Mouse (Mus musculus) common myeloid progenitor, adult 5-6 weeks (primary cell): ENCODE results near the gene Ngef. TPM values are rescaled to one million over a fixed set of nuclear protein-coding genes. Genes with fewer than 3 reads are reported as not detected.

ENCODE experiments used
- ATAC-seq: replicated peaks from 2 replicates; pipeline ENCODE4 v1.8.0; 2016; ENCODE audit warnings: low read depth, mild to moderate bottlenecking, moderate TSS enrichment, inconsistent platforms; ENCODE audit not compliant: poor library complexity, severe bottlenecking
- total RNA-seq: library from RNA; stranded (forward); fragments of 200-1000, 187-1606 nt; gene quantifications from 2 replicates; pipeline ENCODE4 v1.2.3, GENCODE M21; 2017

Ngef gene
- total RNA-seq, 1 experiment from 2014 or later: not detected

DNA sequence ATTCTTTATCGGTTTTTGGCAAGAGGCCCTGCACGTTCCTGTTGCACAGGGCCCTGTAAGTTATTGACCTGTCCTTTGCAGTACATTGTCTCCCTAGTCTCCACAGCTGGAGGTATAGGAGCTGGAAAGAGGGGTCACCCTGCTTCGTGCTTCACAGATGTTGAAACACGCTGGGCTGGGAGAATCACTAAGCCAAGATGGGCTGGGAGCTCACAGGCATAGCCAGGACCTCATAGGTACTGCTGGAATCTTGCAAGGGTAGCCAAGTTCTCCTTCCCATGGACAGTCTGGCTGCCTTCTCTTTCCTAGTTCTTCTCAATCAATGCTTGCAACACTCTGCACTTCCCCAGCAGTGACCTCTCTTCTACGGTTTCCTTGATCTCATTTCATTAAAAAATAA lies 409 bp downstream of the Ngef start:
- no peak for ATAC-seq

DNA sequence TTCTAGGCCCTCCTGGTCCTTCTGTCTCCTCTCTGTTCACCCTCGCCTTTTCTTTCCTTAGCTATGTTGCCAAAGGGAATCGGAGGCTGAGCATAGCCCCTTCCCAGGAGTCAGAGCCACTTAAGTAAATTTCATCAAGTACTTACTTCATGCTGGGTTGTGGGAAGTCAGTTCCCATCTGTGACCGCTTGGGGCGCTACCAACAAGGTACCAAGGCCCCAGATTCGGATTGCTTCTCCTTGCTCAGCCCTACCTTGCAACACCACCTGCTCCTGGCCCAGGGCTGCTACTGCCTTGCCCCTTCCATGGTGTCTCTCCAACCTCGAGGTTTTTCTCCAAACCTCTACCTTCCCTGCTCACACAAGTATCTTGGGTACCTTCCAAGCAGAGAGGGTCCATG lies 5.3 kb downstream of the Ngef start:
- peak; percentile 42; the same call in 1 of the 2 replicates for ATAC-seq

DNA sequence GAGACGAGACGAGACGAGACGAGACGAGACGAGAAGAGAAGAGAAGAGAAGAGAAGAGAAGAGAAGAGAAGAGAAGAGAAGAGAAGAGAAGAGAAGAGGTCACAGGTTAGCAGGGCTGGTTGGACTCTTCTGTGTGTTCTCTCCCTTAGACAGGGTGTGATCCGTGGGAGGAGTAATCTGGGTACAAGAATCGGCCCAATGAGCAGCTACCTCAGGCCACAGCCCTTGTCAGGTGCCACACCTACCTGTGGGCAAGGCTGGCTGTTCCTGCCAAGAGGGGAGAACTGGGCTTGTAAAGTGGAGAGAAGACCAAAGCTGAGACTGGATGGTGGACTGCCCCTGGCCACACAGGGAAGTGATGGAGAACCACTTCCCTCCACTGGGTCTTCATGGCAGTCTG lies 7.9 kb downstream of the Ngef start:
- no peak for ATAC-seq

DNA sequence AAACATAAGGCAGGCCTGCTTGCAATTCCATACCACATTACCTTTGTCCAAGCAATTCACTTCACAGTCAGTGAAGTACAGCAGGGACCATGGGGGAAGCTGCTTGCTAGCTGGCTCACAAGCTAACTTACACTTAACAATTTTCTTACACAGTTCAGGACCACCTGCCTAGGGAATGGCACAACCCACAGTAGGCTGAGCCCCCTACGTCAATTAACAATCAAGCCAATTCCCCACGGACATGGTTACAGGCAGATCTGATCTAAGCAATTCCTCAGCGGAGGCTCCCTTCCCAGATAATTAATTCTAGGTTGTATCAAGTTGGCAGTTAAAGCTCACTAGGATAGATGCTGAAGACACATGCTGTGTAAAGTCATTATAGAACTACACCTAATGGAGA lies 10.7 kb downstream of the Ngef start:
- no peak for ATAC-seq

DNA sequence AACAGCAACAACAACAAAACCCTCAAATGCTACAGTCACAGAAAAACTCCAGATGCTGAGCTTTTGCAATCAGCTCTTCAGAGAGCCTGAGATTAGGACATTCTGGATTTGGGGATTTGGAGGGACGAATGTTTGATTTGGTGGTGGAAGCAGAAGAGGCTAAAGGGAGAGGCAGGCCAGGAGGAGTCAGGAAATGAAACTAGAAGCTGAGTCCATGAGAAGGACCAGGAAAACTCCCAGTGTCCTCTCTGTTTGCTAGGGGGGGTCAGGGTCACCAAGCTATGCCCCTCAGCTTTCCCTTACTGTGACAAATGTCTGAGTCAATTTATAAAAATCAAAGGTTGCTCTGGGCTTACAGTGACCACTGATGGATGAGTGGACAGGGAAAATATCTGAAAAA lies 20.1 kb downstream of the Ngef start:
- ATAC-seq: no peak

DNA sequence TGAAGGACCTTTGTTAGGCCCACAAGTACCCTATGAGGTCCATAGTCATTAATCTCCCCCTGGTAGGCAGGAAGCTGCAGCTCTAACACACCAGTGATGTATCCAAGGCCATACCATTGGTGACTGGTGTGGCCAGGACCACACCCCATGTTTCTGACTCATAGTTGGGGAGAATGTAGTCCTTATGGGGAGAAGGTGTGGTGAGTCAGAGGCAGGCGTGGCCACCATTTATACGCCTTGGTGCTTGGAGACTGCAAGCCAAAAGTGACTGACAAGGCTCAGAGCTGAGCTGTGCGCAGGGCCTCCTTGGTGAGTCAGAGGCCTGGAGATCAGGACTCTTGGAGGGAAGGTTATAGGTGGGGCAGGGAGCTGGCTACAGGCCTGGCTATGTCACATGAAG lies 22.7 kb downstream of the Ngef start:
- no peak for ATAC-seq

DNA sequence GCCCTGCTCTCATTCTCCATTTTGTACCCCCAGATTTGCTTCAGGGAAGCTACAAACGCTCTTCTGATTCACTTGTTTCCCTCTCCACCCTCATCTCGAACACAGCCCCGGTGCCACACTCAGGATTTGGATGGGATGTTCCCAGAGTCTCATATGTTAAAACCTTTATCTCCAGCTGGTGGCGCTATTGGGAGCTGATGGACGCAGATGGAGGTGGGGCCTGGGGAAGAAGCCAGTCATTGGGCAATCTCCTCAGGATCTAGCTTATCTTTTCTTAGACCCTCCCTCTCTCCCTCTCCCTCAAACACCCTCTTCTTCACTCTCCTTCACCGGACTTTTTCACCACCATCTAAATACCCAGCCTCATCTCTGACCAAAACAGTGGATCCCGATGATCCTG lies 32.1 kb downstream of the Ngef start:
- peak; percentile 45; the same call in 1 of the 2 replicates for ATAC-seq

DNA sequence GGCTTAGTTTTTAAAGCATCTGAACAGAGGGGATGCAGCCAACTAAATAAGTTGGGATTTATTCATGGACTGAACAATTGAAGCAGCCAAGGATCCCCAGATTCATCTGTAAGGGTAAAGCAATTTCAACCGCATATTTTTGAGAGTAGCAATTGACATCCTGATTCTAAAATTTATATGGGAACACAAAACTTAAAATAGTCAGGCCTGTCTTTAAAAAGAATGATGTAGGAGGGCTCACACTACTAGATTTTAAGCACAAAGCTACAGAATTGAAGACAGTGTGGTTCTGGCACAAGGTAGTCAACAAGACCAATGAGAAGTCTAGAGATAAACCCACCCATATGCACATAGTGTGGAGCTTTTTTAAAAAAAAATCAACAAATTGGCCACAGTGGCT lies 36.7 kb downstream of the Ngef start:
- no peak for ATAC-seq

DNA sequence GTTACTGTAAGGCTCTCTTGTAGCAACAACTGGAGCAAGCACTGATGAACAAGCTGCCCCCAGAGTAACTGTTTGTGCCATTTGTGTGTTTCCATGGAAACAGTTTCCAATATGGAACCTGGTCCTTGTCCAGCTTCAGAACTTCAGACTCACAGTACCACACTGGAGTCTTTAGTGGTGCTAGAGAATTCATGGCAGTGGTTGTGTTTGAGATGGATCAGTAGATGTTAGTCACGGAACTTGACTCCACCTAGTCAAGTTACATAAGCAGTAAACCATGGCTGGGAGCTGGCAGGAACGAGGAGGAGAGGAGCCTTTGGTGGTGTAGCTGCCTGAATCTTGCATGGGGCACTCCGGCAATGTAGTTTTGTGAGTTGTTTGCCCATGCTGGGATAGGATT lies 39.6 kb downstream of the Ngef start:
- ATAC-seq: no peak

DNA sequence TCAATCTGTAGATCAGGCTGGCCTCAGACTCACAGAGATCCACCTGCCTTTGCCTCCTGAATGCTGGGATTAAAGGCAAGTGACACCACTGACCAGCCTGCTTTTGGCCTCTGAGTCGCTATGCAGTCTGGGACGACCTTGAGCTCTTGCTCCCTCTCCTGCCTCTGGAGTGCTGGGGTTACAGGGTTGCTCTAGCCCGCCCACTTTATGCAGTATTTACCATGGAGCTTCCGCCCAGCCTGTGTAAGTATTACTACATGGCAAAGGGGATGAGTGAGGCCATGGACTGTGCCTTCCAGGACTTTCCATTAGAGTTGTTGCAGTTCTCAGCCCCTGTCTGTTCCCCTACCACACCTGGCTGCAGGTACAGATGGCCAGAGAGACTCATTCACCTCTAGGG lies 41.3 kb downstream of the Ngef start:
- ATAC-seq: no peak

DNA sequence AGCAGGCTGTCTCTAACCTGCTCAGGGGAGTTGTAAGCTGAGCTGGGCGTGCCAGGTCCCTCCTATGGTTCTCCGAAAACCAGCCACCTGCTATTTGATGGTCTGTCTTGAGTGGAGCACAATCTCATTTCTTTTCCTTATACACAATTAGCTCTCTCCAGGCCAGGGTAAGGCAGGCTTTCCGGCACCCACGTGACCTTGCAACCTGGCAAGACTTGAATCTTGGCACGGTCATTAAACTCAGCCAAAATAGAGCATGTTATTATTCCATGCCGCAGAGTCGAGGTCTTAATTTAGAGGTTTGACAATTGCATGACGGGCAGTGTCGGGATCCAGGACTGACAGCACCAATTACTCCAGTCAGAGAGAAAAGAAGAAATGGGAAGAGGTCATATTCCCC lies 46.5 kb downstream of the Ngef start:
- ATAC-seq: no peak

DNA sequence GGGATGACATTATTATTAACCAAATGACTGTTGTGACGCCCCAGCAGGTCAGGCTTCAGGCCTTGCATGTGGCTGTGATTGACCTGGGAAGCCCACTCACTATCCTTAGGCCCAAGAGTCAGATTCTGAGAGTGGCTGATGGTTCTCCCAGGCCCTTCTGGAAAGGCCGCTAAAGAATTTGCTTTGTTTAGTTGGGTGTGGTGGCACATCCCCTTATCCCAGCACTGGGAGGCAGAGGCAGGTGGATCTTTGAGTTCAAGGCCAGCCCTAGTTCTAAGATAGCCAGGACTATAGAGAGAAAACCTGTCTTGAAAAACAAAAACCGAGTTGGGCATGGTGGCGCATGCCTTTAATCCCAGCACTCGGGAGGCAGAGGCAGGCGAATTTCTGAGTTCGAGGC lies 48.6 kb downstream of the Ngef start:
- no peak for ATAC-seq

DNA sequence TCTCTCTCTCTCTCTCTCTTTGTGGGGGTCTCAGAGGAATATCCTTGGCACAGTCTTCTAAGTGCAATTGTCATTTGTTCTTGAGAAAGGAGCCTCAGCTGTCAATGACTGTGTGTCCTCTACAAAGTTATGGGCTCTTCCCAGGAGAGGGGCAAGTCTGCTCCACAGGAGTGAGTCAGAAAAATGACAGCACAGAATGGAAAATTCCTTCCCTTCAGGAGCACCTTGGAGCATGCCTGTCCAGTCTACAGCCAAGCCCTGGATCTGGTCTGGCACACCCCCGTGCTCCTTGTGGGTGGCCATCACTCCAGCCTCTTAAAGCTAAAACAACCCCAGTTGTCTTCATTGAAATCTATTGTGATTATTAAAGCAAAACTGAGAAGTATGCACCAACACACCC lies 52.1 kb downstream of the Ngef start:
- ATAC-seq: no peak

DNA sequence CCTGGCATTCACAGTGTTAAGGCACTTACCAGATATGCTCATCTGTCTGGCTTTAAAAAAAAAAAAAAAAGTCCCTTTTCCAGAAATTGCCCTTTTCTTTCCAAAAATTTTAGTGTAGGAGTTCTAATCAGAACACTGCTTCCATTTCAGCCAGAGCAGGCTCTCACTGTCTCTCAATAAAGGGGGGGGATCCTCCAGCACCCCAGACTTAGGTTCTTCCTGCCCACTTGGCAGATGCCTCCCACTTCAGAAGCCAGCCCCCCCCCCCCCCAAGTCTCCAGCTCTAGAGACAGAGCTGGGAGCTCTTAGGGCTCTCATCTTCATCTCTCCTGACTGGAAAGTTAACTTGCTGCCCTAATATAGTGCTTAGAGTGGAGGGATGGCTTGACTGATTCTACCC lies 53.2 kb downstream of the Ngef start:
- ATAC-seq: no peak

DNA sequence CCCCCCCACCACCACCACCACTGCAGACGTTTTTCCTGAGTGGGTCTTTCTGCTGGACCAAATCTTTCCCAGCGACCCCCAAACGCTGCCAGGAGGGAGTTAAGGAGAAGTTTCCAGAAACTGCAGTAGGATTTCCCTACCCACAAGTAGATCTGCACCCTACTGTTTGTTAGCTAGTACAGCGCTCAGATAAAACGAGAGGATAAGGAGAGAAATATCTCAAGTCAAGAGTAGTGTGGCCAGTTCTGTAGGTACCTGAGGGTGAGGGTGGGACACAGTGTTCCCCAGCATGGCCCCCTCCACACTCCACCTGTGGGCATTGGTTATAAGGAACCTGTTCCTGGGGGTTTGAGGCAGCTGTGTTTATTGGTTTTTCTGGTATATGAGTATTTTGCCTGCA lies 62.8 kb downstream of the Ngef start:
- ATAC-seq: no peak

DNA sequence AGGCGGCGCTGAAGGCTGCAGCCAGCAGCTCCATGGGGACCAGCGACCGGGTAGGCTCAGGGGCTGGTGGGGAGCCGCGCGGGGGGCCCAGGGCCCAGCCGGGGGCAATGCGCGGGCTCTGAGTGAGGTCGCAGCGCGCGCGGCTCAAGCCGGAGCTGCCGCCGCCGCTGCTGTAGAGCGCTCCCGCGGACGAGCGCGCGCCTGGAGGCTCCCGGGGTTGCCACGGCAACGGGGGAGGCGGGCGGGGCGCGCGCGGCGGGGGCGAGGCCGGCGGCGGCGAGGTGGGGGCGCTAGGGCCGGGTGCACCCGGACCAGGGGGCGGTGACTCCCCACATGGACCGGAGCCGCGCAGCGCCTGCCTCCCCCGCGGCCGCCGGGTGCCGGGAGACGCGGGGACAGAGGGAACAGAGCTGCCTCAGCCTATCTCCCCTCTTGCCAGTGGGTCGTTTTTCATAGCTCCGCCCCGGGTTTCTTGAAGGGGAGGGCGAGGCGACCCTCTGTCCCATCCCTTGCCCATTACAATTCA lies 63.4 kb downstream of the Ngef start:
- no peak; the same call in 1 of the 2 replicates for ATAC-seq

DNA sequence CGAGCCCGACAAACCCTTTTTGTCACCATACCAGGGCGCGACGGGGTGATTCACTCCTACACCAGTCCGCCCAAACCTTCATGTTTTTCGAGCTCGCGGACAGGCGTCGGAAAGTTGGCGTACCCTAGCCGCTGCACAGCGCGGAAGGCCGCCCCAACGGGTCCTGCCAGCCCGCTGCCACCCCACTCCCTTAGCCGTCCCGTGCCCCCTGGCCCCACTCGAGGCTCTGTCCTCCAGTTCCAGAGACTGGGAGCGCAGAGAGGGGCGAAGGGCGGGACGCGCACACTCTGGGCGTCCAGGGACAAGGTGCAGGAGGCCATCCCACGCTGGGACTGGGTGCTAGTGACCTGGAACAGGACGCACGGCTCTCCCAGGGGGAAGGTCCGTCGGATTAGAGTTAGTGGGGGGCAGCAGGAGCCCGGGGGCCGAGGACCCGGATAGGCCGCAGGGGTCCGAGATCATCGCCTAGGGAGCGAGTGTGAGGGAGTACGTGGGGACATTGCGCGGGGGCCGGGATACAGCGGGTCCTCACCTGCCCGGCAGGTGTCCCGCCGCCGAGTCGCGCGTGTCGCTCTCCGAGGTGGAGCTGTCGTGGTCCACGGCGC lies 64.0 kb downstream of the Ngef start, which contains the start of gene Neu2:
TSS of gene Neu2 (plus strand) at position 329 of the 605 bp plus-strand sequence.
- ATAC-seq: no peak; the same call in 1 of the 2 replicates

DNA sequence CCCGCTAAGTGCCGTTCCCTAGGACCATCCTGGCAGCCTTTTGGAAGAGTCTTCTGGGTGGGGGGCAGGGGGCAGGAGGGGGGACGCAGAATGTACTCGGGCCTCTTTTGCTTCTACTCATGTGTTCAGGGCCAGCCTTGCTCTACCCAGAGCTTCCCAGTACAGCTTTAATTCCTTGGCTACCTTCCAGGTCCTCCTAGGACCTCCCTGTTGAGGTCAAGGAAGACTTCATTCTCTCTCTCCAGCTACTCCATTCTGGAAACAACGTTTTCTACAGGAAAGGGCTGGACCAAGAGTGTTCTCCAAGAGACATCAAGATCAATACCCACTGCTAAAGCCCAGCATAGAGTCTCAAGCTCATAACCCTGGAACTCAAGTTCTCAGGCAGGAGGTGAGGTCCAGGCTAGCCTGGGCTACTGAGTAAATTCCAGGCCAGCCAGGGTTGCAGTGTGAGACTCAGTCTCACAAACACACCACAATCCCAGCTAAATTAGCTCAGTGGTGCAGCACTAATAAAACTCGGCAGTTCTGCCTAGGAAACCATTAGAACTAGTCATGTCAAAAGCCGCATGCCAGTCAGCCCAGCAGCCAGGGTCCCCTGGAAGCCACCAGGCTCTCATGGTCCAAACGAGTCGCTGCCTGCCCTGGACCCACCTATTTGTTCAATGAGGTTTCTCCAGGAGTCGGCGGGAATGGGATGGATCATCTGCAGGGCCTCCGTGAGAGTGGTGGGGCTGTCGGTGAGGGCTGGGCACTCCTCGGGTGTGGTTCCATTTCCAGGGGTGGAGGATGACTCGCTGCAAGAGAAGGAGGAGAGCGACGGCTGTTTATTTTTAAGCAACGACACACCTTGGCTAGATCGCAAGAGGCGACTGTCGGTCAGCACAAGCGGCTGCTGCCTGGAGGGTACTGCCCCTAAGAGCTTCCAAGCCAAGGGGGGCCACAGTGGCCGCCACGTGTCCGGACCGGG lies 64.8 kb downstream of the Ngef start:
- no peak for ATAC-seq

DNA sequence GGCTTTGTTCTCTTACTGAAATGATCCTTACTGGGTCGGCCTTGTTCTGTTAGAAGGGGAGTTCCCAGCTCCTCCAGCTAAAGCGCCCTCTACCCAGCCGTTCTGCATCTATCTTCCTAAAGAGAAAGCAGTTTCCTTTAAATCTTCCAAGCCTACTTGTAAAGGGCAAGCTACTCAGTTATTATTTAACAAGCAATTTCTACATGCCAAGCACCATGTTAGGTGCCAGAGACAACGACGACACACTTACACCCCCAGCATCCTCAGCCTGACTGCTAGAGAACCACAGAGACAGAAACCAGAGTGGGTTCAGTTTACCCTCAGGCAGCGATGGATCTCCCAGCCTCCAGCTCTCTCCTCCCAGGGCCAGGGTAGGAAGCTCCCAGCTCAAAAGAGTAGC lies 65.8 kb downstream of the Ngef start:
- no peak for ATAC-seq

DNA sequence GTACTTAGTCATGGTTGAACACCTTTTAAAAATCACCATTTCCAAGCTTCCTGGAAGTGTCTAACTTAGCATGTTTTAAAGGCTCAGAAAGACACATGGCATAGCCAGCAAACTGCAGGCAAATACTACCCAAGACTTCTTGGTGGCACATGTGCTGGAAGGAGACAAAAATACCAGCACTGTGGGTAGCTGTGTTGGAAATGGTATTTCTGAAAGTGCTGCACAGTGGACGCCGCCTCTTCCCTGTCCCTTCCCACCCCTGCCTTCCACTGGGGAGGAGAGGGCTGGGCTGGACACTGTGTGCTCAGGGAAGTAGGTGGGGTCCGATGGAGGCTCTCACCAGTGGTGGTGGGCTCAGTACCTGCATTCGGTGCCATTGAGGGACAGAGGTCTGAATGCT lies 68.1 kb downstream of the Ngef start:
- no peak for ATAC-seq

DNA sequence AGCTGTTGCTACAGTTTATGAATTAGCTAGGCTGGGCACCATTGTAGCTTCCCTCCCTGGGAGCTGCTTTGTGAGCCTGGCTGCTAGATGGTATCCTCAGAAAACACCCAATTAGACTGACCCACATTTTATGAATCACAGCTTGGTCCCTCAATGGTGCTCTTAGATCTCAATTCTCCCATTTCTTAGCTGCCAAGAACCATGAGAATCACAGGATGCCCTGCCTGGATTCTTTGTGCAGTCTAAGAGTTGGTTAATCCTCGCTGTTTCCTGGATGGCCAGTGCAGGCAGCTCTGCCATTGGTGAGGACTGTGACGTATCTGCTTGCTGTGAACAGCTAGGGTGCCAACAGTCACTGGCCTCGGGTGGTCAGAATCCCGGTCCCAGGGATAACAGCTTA lies 80.1 kb downstream of the Ngef start:
- ATAC-seq: no peak
